Mouse (Mus musculus) kidney, postnatal 0 days (tissue): ENCODE data around the gene Ttf1. TPM values are rescaled to one million over a fixed set of nuclear protein-coding genes. Genes with fewer than 3 reads are reported as not detected.

Experiments used
- ATAC-seq: fragments of 200-750 bp; cut with Nextera tagmentation; replicated peaks from 2 replicates; pipeline ENCODE4 v1.8.0; 2017; ENCODE audit warnings: low read depth, moderate number of reproducible peaks, moderate TSS enrichment, moderate library complexity; ENCODE audit not compliant: low FRiP score
- DNase-seq: peaks from one replicate; pipeline ENCODE4 v3.0.0-alpha.2; 2016; ENCODE audit warnings: low spot score
- H3K27ac ChIP-seq: fragments of 300-500 bp; sonication (generic); 2 replicates; pipeline ENCODE4 v1.5.1; 2014; ENCODE audit warnings: mild to moderate bottlenecking
- H3K27me3 ChIP-seq: fragments of 300-500 bp; sonication (generic); 2 replicates; pipeline ENCODE4 v1.6.1; 2014; ENCODE audit warnings: low read length, mixed read lengths; ENCODE audit not compliant: insufficient read depth
- H3K36me3 ChIP-seq: fragments of 300-500 bp; sonication (generic); 2 replicates; pipeline ENCODE4 v1.6.1; 2014; ENCODE audit warnings: low read length, mixed read lengths; ENCODE audit not compliant: insufficient read depth
- H3K4me1 ChIP-seq: fragments of 300-500 bp; sonication (generic); replicated peaks from 2 replicates; pipeline ENCODE4 v1.6.1; 2014; ENCODE audit warnings: antibody characterized with exemption, low read length, mixed read lengths; ENCODE audit not compliant: insufficient read depth
- H3K4me2 ChIP-seq: fragments of 300-500 bp; sonication (generic); 2 replicates; pipeline ENCODE4 v1.6.1; 2014; ENCODE audit warnings: mild to moderate bottlenecking, low read length, moderate library complexity, mixed read lengths
- H3K4me3 ChIP-seq: fragments of 300-500 bp; sonication (generic); replicated peaks from 2 replicates; pipeline ENCODE4 v1.5.1; 2014; ENCODE audit warnings: low read depth, low read length
- H3K9ac ChIP-seq: fragments of 300-500 bp; sonication (generic); 2 replicates; pipeline ENCODE4 v1.6.1; 2014; ENCODE audit warnings: low read depth, low read length
- H3K9me3 ChIP-seq: fragments of 300-500 bp; sonication (generic); replicated peaks from 2 replicates; pipeline ENCODE4 v1.6.1; 2016; ENCODE audit warnings: low read length, inconsistent platforms, mixed read lengths
- CTCF ChIP-seq: IDR thresholded peaks from 2 replicates; pipeline ENCODE4 v1.5.1; 2016; ENCODE audit warnings: antibody characterized with exemption, low read depth, mild to moderate bottlenecking, moderate library complexity
- WGBS: fragments of 180-500 bp; shearing (Covaris S2); extraction: QIAGEN DNeasy Blood & Tissue Kit; methylation state at CpG from one replicate; pipeline ENCODE4 v1.1.7; 2014; 5-methylcytosine and 5-hydroxymethylcytosine counted together
- polyA plus RNA-seq: library from polyadenylated mRNA; unstranded; fragments of >200 nt; fragmentation: Nextera tagmentation; extraction: Ambion mirVana; gene quantifications from 2 replicates; pipeline ENCODE4 v1.2.1, GENCODE M21; 2015

Ttf1 gene
- polyA plus RNA-seq, 1 experiment from 2014 or later, result 6.6 TPM

GRCm38 (mm10) chr2:29040594-29041476 lies 19.2 kb upstream of the Ttf1 start:
- Histone ChIP-seq H3K4me1 (no peaks in the 10 kb centered on the region), H3K4me2 (no peak overlapping the region), H3K9ac (no peak overlapping the region), H3K27me3 (peaks cover 46% of the 10 kb centered on the region), H3K4me3 (no peak overlapping the region), H3K9me3 (no peaks in the 10 kb centered on the region), H3K27ac (no peak overlapping the region), H3K36me3 (no peaks in the 10 kb centered on the region)
- TF ChIP-seq CTCF, result no peak
- DNase-seq (no peak), ATAC-seq (no peak)
- 22% methylated on average over 18 of the region's 18 CpGs for WGBS

- peaks cover 50% of the 10 kb centered on the region for H3K27me3 ChIP-seq
- no peaks in the 10 kb centered on the region for H3K9me3 ChIP-seq
- no peak overlapping the region for H3K4me3 ChIP-seq
- no peaks in the 10 kb centered on the region for H3K36me3 ChIP-seq
- WGBS, result 38% methylated on average over 8 of the region's 8 CpGs
- no peak overlapping the region for H3K9ac ChIP-seq
- DNase-seq, result no peak
- no peak overlapping the region for H3K27ac ChIP-seq
- no peak for ATAC-seq
- TF ChIP-seq CTCF, result no peak
- no peak overlapping the region for H3K4me2 ChIP-seq
- H3K4me1 ChIP-seq, result no peaks in the 10 kb centered on the region
These were observed 18.6 kb upstream of the Ttf1 start for GRCm38 (mm10) chr2:29041477-29041768.

- 85% methylated on average over 5 of the region's 5 CpGs for WGBS
- no peak overlapping the region for H3K9ac ChIP-seq
- peaks cover 50% of the 10 kb centered on the region for H3K27me3 ChIP-seq
- peak; percentile 39; the same call in 1 of the 2 replicates for TF ChIP-seq CTCF
- no peak overlapping the region for H3K4me3 ChIP-seq
- no peak overlapping the region for H3K4me2 ChIP-seq
- no peaks in the 10 kb centered on the region for H3K36me3 ChIP-seq
- H3K27ac ChIP-seq, result no peak overlapping the region
- no peaks in the 10 kb centered on the region for H3K4me1 ChIP-seq
- H3K9me3 ChIP-seq, result no peaks in the 10 kb centered on the region
- no peak for ATAC-seq
- no peak for DNase-seq
These were observed 17.9 kb upstream of the Ttf1 start for GRCm38 (mm10) chr2:29042124-29042523.

GRCm38 (mm10) chr2:29046151-29046550 lies 13.9 kb upstream of the Ttf1 start:
- no peaks in the 10 kb centered on the region for H3K9me3 ChIP-seq
- H3K27ac ChIP-seq, result no peak overlapping the region
- ATAC-seq (no peak), DNase-seq (no peak)
- no peak overlapping the region for H3K4me2 ChIP-seq
- H3K9ac ChIP-seq, result no peak overlapping the region
- 16% methylated on average over 16 of the region's 16 CpGs for WGBS
- H3K36me3 ChIP-seq, result no peaks in the 10 kb centered on the region
- TF ChIP-seq CTCF, result no peak
- H3K4me3 ChIP-seq, result no peak overlapping the region
- no peaks in the 10 kb centered on the region for H3K4me1 ChIP-seq
- peaks cover 44% of the 10 kb centered on the region for H3K27me3 ChIP-seq

- TF ChIP-seq CTCF, result no peak
- Histone ChIP-seq H3K4me2 (no peak overlapping the region), H3K4me1 (0 out of 2 replicates have a peak, but pooled peaks cover 5% of the 10 kb centered on the region), H3K9me3 (no peaks in the 10 kb centered on the region), H3K4me3 (no peak overlapping the region), H3K27ac (no peak overlapping the region), H3K36me3 (no peaks in the 10 kb centered on the region), H3K9ac (no peak overlapping the region), H3K27me3 (peaks cover 9% of the 10 kb centered on the region)
- DNase-seq (no peak), ATAC-seq (no peak)
- 40% methylated on average over 5 of the region's 5 CpGs for WGBS
These were observed 8.1 kb upstream of the Ttf1 start for GRCm38 (mm10) chr2:29051932-29052331.

- H3K36me3 ChIP-seq, result no peaks in the 10 kb centered on the region
- TF ChIP-seq CTCF, result peak; percentile 79
- 0 out of 2 replicates have a peak, but pooled peaks cover 5% of the 10 kb centered on the region for H3K4me1 ChIP-seq
- ATAC-seq (peak; percentile 27), DNase-seq (peak; percentile 81)
- H3K4me3 ChIP-seq, result no peak overlapping the region
- H3K4me2 ChIP-seq, result no peak overlapping the region
- H3K27me3 ChIP-seq, result peaks cover 4% of the 10 kb centered on the region
- H3K27ac ChIP-seq, result no peak overlapping the region
- H3K9ac ChIP-seq, result no peak overlapping the region
- 26% methylated on average over 4 of the region's 4 CpGs for WGBS
- no peaks in the 10 kb centered on the region for H3K9me3 ChIP-seq
These were observed 7.1 kb upstream of the Ttf1 start for GRCm38 (mm10) chr2:29052943-29053454.
